Mouse (Mus musculus): ENCODE data around the gene Tcf3. TPM values are rescaled to one million over a fixed set of nuclear protein-coding genes. Genes with fewer than 3 reads are reported as not detected.

The Tcf3 gene
- polyA plus RNA-seq, 1 experiment from 2014 or later, result 52.8 TPM

DNA sequence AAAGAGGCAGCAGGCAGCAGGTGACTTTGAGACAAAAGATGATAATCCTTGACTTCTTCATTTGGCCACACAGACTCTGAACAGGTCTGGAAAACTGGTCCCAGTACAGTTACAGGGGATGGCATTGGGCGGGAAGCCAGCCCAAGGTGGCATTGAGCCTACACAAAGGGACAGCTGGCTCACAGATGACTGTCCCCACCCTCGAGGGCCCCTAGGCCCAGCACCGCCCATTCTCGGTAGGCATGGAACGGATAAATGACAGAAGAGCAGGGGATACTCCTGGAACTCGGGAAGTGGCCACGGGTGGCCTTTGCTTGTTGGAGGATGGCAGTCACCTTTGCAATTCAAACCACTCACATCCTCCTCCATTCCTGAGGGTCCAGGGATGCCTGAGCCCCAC, 48.1 kb downstream of the Tcf3 start:
- peak overlapping the region; percentile 99 for H3K4me2 ChIP-seq
- H3K27me3 ChIP-seq, result peaks cover 19% of the 10 kb centered on the region
- peak overlapping the region; percentile 79 for H3K27ac ChIP-seq (replicated peaks)
- H3K9ac ChIP-seq, result 0 out of 2 replicates have a peak overlapping the region, but pooled peaks have one; percentile 72
- peak overlapping the region; percentile 71 for H3K4me3 ChIP-seq (replicated peaks)
- peaks cover 60% of the 10 kb centered on the region for H3K4me1 ChIP-seq (replicated peaks)
- ATAC-seq (ENCODE audit: insufficient read depth), result no peak
- 48% methylated on average over 7 of the region's 7 CpGs for WGBS (ENCODE audit: insufficient replicate concordance)
- no peaks in the 10 kb centered on the region for H3K9me3 ChIP-seq (replicated peaks)
- H3K36me3 ChIP-seq (replicated peaks), result peaks cover 21% of the 10 kb centered on the region

DNA sequence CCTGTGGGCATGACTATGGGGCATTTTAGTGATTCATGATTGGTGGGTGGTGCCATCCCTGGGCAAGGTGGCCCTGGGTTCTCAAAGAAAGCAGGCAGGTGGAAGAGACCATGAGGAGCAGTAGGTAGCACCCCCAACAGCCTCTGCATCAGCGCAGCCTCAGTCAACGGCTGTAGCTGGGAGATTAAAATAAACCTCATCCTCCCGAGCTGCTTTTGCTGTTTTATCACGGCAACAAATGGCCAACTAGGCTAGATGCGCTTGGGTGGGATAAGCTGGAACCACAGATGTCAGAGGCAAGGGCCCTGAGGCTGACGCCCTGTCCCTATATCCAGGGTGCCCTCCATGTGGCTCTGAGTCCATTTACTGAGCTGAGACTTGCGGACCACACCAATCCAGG, 48.7 kb downstream of the Tcf3 start:
- ATAC-seq (ENCODE audit: insufficient read depth), result peak; percentile 57
- Histone ChIP-seq H3K36me3 (replicated peaks) (peaks cover 21% of the 10 kb centered on the region), H3K4me1 (replicated peaks) (peaks cover 60% of the 10 kb centered on the region), H3K27ac (replicated peaks) (peak overlapping the region; percentile 79), H3K9me3 (replicated peaks) (no peaks in the 10 kb centered on the region), H3K27me3 (peaks cover 19% of the 10 kb centered on the region), H3K4me2 (peak overlapping the region; percentile 99), H3K4me3 (replicated peaks) (peak overlapping the region; percentile 71), H3K9ac (no peak overlapping the region)
- 27% methylated on average over 7 of the region's 7 CpGs for WGBS (ENCODE audit: insufficient replicate concordance)

DNA sequence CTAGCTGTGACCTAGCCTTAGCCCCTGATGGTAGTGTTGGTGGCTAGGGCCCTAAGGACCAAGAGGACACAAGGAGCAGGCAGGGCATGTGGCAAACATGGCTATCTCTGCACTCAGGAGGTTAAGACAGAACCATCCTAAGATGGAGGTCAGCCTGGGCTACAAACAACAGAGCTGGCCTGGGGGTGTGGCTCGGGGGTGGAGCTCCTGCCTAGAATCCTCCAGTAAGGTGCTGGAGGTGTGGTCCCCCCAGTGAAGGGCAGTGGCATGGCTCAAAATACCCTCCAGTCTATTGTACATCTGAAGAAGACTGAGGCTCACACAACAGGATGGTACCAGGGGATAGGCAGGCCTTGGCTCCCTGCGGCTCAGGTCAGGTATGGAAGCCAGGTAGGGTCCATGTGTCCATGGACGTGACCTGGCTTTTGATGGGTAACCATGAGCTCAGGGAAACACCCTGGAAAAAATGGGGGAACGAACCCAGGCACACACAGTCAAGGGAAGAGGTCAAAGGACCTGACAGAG, 49.3 kb downstream of the Tcf3 start:
- Histone ChIP-seq H3K4me1 (replicated peaks) (peaks cover 58% of the 10 kb centered on the region), H3K4me3 (replicated peaks) (no peak overlapping the region)
- WGBS (ENCODE audit: insufficient replicate concordance), result 73% methylated on average over 4 of the region's 4 CpGs

DNA sequence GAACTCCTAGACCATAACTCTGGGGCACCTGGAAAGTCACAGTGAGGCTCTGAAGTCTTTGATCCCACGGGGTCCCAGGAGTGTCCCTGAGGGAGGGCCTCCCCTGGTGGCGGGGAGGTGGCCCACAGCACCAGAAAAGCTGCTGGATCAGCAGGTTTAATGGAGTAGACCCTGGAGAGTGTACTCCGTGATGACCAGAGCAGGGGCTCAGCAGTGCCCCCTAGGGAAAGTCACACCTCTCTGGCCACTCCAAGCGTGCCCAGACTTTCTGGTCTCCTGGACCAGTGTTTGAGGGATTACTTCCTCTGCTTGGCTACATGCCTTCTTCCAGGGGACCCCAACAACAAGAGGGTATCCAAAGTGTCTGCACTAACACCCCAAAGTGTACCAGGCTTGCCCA, 50.0 kb downstream of the Tcf3 start:
- Histone ChIP-seq H3K4me3 (replicated peaks) (no peak overlapping the region), H3K36me3 (replicated peaks) (peaks cover 21% of the 10 kb centered on the region), H3K4me1 (replicated peaks) (peaks cover 52% of the 10 kb centered on the region), H3K27me3 (peaks cover 19% of the 10 kb centered on the region), H3K9me3 (replicated peaks) (no peaks in the 10 kb centered on the region), H3K9ac (no peak overlapping the region), H3K4me2 (no peak overlapping the region), H3K27ac (replicated peaks) (no peak overlapping the region)
- ATAC-seq (ENCODE audit: insufficient read depth), result no peak
- 65% methylated on average over 4 of the region's 4 CpGs for WGBS (ENCODE audit: insufficient replicate concordance)

More for the DNA sequence above, 49.3 kb downstream of the Tcf3 start:
- peak overlapping the region; percentile 99 for H3K4me2 ChIP-seq
- H3K9me3 ChIP-seq (replicated peaks), result no peaks in the 10 kb centered on the region
- no peak overlapping the region for H3K9ac ChIP-seq
- no peak for ATAC-seq (ENCODE audit: insufficient read depth)
- peak overlapping the region; percentile 79; the same call in 1 of the 2 replicates for H3K27ac ChIP-seq (replicated peaks)
- H3K36me3 ChIP-seq (replicated peaks), result peaks cover 21% of the 10 kb centered on the region
- peaks cover 19% of the 10 kb centered on the region for H3K27me3 ChIP-seq

DNA sequence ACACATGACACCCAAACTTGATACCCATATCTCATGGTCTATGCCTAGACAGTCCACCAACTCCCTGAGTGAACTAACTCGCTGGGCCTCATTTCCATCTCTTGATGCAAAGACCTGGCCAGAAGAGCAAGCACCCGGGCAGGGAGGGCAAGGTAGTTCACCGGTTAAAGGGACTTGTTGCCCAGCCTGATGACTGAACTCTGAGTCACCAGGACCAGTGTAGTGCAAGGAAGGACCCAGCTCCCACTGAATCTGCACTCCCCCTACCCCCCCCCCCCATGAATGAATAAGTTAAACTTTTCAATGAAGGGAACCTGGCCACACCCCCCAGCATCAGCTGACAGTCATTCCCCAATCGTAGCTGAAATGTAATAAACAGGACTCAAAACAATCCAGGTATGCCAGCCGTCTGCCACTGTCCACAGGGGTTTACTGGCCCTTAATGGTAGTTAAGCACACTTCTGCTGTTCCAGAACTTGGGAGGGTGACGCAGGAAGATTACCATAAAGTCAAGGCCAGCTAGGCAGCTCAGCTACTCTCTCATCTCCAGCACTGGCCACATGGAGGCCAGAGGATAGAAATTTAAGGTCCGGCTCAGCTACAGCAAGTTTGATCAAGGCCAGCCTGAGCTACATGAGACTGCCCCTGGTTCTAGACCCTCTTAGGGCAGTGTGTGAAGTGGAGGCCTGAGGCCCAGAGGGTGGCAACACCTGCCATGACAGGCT, 50.6 kb downstream of the Tcf3 start:
- Histone ChIP-seq H3K4me2 (no peak overlapping the region), H3K9me3 (replicated peaks) (no peaks in the 10 kb centered on the region), H3K9ac (no peak overlapping the region), H3K27me3 (peaks cover 19% of the 10 kb centered on the region), H3K36me3 (replicated peaks) (peaks cover 21% of the 10 kb centered on the region), H3K4me1 (replicated peaks) (peaks cover 48% of the 10 kb centered on the region), H3K4me3 (replicated peaks) (no peak overlapping the region), H3K27ac (replicated peaks) (no peak overlapping the region)
- 82% methylated on average over 7 of the region's 7 CpGs for WGBS (ENCODE audit: insufficient replicate concordance)
- no peak for ATAC-seq (ENCODE audit: insufficient read depth)

DNA sequence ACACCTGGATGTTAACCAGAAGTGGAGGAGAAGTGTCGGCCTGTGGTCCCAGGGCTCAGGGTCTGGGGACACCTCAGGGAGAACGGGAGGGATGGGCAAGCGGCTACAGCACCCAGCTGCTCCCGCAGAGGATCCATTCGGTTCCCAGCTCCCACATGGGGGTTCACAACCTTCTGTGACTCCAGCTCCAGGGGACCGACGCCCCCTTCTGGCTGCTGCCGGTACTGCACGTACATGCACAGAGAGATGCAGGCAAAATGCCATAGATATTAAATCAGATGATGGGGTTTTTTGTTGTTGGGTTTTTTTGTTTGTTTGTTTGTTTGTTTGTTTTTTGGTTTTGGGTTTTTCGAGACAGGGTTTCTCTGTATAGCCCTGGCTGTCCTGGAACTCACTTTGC, 55.7 kb downstream of the Tcf3 start:
- no peak overlapping the region for H3K27ac ChIP-seq (replicated peaks)
- H3K4me1 ChIP-seq (replicated peaks), result peaks cover 4% of the 10 kb centered on the region; the same call in 1 of the 2 replicates
- H3K9me3 ChIP-seq (replicated peaks), result no peaks in the 10 kb centered on the region
- ATAC-seq (ENCODE audit: insufficient read depth), result no peak
- 46% methylated on average over 10 of the region's 10 CpGs for WGBS (ENCODE audit: insufficient replicate concordance)
- H3K4me3 ChIP-seq (replicated peaks), result no peak overlapping the region
- no peak overlapping the region for H3K9ac ChIP-seq
- peaks cover 7% of the 10 kb centered on the region for H3K27me3 ChIP-seq
- H3K36me3 ChIP-seq (replicated peaks), result peaks cover 21% of the 10 kb centered on the region
- no peak overlapping the region for H3K4me2 ChIP-seq

DNA sequence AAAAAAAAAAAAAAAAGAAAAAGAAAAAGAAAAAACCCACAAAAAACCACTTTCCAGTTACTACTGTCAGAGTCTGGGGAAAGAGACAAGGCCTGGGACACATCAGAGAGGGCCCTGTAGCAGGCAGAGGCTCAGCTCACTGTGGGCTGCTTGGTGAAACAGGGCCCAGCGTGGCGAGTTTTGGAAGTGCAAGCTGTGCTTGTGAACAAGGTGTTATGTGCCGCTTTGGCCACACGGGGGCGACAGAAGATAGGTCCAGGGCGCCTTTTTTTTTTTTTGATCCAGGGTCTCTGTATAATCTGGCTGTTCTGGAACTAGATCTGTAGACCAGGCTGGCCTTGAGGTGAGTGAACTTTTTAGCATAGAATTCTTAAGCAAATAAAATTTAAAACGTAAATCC, 57.3 kb downstream of the Tcf3 start:
- 2% methylated on average over 7 of the region's 7 CpGs for WGBS (ENCODE audit: insufficient replicate concordance)
- ATAC-seq (ENCODE audit: insufficient read depth), result peak; percentile 36; the same call in 1 of the 2 replicates

DNA sequence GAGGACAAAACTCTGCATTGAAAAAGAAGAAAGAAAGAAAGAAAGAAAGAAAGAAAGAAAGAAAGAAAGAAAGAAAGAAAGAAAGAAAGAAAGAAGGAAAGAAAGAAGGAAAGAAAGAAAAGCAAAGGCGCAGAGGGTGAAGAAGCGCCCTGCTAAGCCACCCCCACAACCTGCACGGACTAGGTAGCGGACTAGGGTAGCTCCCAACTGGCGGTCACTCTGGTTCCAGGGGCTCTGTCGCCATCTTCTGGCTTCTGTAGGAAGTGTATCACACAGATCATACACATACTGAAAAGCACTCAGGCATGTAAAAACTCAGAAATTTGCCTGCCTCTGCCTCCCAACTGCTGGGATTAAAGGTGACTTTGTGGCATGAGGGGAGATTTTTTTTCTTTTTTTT, 59.4 kb downstream of the Tcf3 start:
- Histone ChIP-seq H3K27ac (replicated peaks) (no peak overlapping the region), H3K4me1 (replicated peaks) (peaks cover 10% of the 10 kb centered on the region; the same call in 1 of the 2 replicates), H3K9ac (no peak overlapping the region), H3K36me3 (replicated peaks) (no peaks in the 10 kb centered on the region), H3K9me3 (replicated peaks) (no peaks in the 10 kb centered on the region), H3K27me3 (peaks cover 33% of the 10 kb centered on the region), H3K4me3 (replicated peaks) (no peak overlapping the region), H3K4me2 (no peak overlapping the region)
- no peak for ATAC-seq (ENCODE audit: insufficient read depth)
- 17% methylated on average over 6 of the region's 6 CpGs for WGBS (ENCODE audit: insufficient replicate concordance)

More for the DNA sequence above, 57.3 kb downstream of the Tcf3 start:
- no peak overlapping the region for H3K4me3 ChIP-seq (replicated peaks)
- H3K27me3 ChIP-seq, result peaks cover 20% of the 10 kb centered on the region
- H3K9ac ChIP-seq, result no peak overlapping the region
- H3K36me3 ChIP-seq (replicated peaks), result peaks cover 6% of the 10 kb centered on the region; the same call in 1 of the 2 replicates
- peaks cover 10% of the 10 kb centered on the region; the same call in 1 of the 2 replicates for H3K4me1 ChIP-seq (replicated peaks)
- H3K4me2 ChIP-seq, result no peak overlapping the region
- H3K9me3 ChIP-seq (replicated peaks), result no peaks in the 10 kb centered on the region
- no peak overlapping the region for H3K27ac ChIP-seq (replicated peaks)

DNA sequence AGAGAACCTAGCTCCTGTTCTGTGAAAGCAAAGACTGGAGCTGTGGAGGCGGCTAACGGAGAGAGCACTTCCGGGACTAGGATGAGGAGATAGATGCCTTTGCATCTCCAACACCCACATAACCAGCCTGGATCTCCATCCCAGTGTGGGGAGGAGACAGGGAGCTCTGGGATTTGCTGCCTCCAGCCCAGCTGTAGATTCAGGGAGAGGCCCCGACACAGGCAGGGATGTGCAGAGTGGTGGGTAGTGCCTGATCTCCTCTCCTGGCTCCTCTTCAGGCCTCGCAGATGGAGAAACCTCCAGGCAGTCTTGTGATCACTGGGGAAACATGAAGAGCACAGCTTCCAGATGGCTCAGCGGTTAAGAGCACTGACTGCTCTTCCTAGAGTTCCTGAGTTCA, 60.7 kb downstream of the Tcf3 start:
- no peak overlapping the region for H3K4me2 ChIP-seq
- peaks cover 36% of the 10 kb centered on the region for H3K27me3 ChIP-seq
- H3K27ac ChIP-seq (replicated peaks), result no peak overlapping the region
- ATAC-seq (ENCODE audit: insufficient read depth), result no peak
- no peak overlapping the region for H3K4me3 ChIP-seq (replicated peaks)
- 75% methylated on average over 6 of the region's 6 CpGs for WGBS (ENCODE audit: insufficient replicate concordance)
- no peak overlapping the region for H3K9ac ChIP-seq
- H3K4me1 ChIP-seq (replicated peaks), result peaks cover 6% of the 10 kb centered on the region; the same call in 1 of the 2 replicates
- no peaks in the 10 kb centered on the region for H3K36me3 ChIP-seq (replicated peaks)
- no peaks in the 10 kb centered on the region for H3K9me3 ChIP-seq (replicated peaks)

DNA sequence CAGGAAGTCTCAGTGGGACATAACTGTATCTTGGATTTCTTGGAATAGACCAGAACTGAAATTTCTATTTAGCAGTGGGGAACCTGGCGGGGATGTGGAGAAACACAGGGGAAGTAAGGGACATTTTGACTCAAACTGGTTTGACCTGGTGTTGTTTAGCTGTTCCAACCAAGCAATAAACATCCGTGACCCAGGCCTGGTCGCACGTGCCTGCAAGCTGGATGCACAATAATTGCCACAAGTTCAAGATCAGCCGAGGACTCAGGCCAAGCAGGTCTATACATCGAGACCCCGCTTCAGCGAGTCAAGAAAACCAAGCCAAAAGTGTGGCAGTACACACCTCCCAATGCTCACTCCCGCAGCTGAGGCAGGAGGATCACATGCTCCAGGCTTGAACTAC, 61.5 kb downstream of the Tcf3 start:
- H3K4me3 ChIP-seq (replicated peaks), result no peak overlapping the region
- H3K27me3 ChIP-seq, result peaks cover 44% of the 10 kb centered on the region
- H3K9me3 ChIP-seq (replicated peaks), result no peaks in the 10 kb centered on the region
- H3K27ac ChIP-seq (replicated peaks), result no peak overlapping the region
- H3K4me2 ChIP-seq, result no peak overlapping the region
- H3K9ac ChIP-seq, result no peak overlapping the region
- H3K36me3 ChIP-seq (replicated peaks), result no peaks in the 10 kb centered on the region
- no peak for ATAC-seq (ENCODE audit: insufficient read depth)
- H3K4me1 ChIP-seq (replicated peaks), result peaks cover 6% of the 10 kb centered on the region; the same call in 1 of the 2 replicates
- whole genome bisulfite sequencing (ENCODE audit: insufficient replicate concordance), result 49% methylated on average over 9 of the region's 9 CpGs

DNA sequence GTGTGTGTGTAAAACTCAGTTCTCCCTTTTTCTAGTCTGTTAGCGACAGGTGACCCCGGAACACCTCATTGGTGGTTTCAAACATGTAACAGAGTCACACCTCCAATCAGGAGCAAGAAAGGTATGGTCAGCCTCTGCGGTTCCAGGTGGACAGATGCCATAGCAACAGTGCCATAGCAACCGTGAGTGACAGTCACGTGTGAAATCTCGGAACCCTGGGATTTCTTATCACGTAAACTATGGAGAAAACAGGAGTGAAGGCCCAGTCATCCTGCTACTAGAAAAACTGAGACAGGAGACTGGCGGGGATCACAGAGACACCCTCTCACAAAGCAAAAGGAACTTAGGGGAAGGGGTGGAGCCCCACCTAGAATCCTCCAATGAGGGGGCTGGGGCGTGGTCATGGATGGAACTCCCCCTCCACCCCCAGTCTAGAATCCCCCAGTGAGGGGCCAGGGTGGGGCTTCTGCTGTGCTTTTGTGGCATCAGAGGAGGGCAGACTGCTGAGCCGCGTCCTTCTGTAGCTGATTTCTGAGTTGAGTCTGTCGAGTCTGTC, 62.0 kb downstream of the Tcf3 start:
- H3K9ac ChIP-seq, result no peak overlapping the region
- 7% methylated on average over 12 of the region's 12 CpGs for WGBS (ENCODE audit: insufficient replicate concordance)
- no peak overlapping the region for H3K27ac ChIP-seq (replicated peaks)
- H3K9me3 ChIP-seq (replicated peaks), result no peaks in the 10 kb centered on the region
- H3K4me3 ChIP-seq (replicated peaks), result no peak overlapping the region
- no peak overlapping the region for H3K4me2 ChIP-seq
- no peak for ATAC-seq (ENCODE audit: insufficient read depth)
- peaks cover 6% of the 10 kb centered on the region; the same call in 1 of the 2 replicates for H3K4me1 ChIP-seq (replicated peaks)
- H3K36me3 ChIP-seq (replicated peaks), result no peaks in the 10 kb centered on the region
- peaks cover 48% of the 10 kb centered on the region for H3K27me3 ChIP-seq
